Mouse (Mus musculus) kidney, postnatal 0 days (tissue): Measurements from ENCODE around the gene Cep295nl. TPM values are rescaled to one million over a fixed set of nuclear protein-coding genes. Genes with fewer than 3 reads are reported as not detected.

Experiments used
- ATAC-seq: fragments of 200-750 bp; cut with Nextera tagmentation; replicated peaks from 2 replicates; pipeline ENCODE4 v1.8.0; 2017; ENCODE audit warnings: low read depth, moderate number of reproducible peaks, moderate TSS enrichment, moderate library complexity; ENCODE audit not compliant: low FRiP score
- DNase-seq: peaks from one replicate; pipeline ENCODE4 v3.0.0-alpha.2; 2016; ENCODE audit warnings: low spot score
- H3K27ac ChIP-seq: fragments of 300-500 bp; sonication (generic); 2 replicates; pipeline ENCODE4 v1.5.1; 2014; ENCODE audit warnings: mild to moderate bottlenecking
- H3K27me3 ChIP-seq: fragments of 300-500 bp; sonication (generic); 2 replicates; pipeline ENCODE4 v1.6.1; 2014; ENCODE audit warnings: low read length, mixed read lengths; ENCODE audit not compliant: insufficient read depth
- H3K36me3 ChIP-seq: fragments of 300-500 bp; sonication (generic); 2 replicates; pipeline ENCODE4 v1.6.1; 2014; ENCODE audit warnings: low read length, mixed read lengths; ENCODE audit not compliant: insufficient read depth
- H3K4me1 ChIP-seq: fragments of 300-500 bp; sonication (generic); replicated peaks from 2 replicates; pipeline ENCODE4 v1.6.1; 2014; ENCODE audit warnings: antibody characterized with exemption, low read length, mixed read lengths; ENCODE audit not compliant: insufficient read depth
- H3K4me2 ChIP-seq: fragments of 300-500 bp; sonication (generic); 2 replicates; pipeline ENCODE4 v1.6.1; 2014; ENCODE audit warnings: mild to moderate bottlenecking, low read length, moderate library complexity, mixed read lengths
- H3K4me3 ChIP-seq: fragments of 300-500 bp; sonication (generic); replicated peaks from 2 replicates; pipeline ENCODE4 v1.5.1; 2014; ENCODE audit warnings: low read depth, low read length
- H3K9ac ChIP-seq: fragments of 300-500 bp; sonication (generic); 2 replicates; pipeline ENCODE4 v1.6.1; 2014; ENCODE audit warnings: low read depth, low read length
- H3K9me3 ChIP-seq: fragments of 300-500 bp; sonication (generic); replicated peaks from 2 replicates; pipeline ENCODE4 v1.6.1; 2016; ENCODE audit warnings: low read length, inconsistent platforms, mixed read lengths
- CTCF ChIP-seq: IDR thresholded peaks from 2 replicates; pipeline ENCODE4 v1.5.1; 2016; ENCODE audit warnings: antibody characterized with exemption, low read depth, mild to moderate bottlenecking, moderate library complexity
- WGBS: fragments of 180-500 bp; shearing (Covaris S2); extraction: QIAGEN DNeasy Blood & Tissue Kit; methylation state at CpG from one replicate; pipeline ENCODE4 v1.1.7; 2014; 5-methylcytosine and 5-hydroxymethylcytosine counted together
- polyA plus RNA-seq: library from polyadenylated mRNA; unstranded; fragments of >200 nt; fragmentation: Nextera tagmentation; extraction: Ambion mirVana; gene quantifications from 2 replicates; pipeline ENCODE4 v1.2.1, GENCODE M21; 2015

Gene Cep295nl
- polyA plus RNA-seq, 1 experiment from 2014 or later: 0.46 TPM

DNA sequence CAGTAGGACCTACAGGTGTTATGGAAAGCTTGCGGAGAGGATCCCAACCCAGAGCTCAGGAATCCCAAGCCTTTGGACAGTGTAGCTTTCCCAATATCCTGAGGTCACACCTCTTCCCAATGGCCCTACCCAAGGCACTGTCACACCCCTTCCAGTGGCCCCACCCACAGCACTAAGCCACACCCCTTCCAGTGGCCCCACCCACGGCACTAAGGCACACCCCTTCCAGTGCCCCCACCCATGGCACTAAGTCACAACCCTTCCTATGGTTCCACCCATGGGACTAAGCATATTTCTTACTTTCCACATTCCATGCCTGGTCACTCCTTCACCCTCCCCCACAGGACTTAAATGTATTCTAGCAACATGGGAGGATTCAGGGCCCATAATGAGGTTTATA lies 43.5 kb downstream of the Cep295nl start:
- no peaks in the 10 kb centered on the region for H3K4me1 ChIP-seq
- no peak overlapping the region for H3K4me2 ChIP-seq
- ATAC-seq: 0 out of 2 replicates have a peak, but pooled peaks have one; percentile 26
- H3K4me3 ChIP-seq: no peak overlapping the region
- no peaks in the 10 kb centered on the region for H3K27me3 ChIP-seq
- H3K27ac ChIP-seq: no peak overlapping the region
- 77% methylated on average over 2 of the region's 2 CpGs for WGBS
- H3K9me3 ChIP-seq: no peaks in the 10 kb centered on the region
- 0 out of 2 replicates have a peak, but pooled peaks cover 11% of the 10 kb centered on the region for H3K36me3 ChIP-seq
- H3K9ac ChIP-seq: no peak overlapping the region
- DNase-seq: no peak
- TF ChIP-seq CTCF: no peak

GRCm38 (mm10) chr11:118297967-118298366 lies 44.3 kb downstream of the Cep295nl start:
- no peak for DNase-seq
- no peak overlapping the region for H3K27ac ChIP-seq
- H3K36me3 ChIP-seq: 0 out of 2 replicates have a peak, but pooled peaks cover 5% of the 10 kb centered on the region
- no peaks in the 10 kb centered on the region for H3K27me3 ChIP-seq
- ATAC-seq: no peak
- H3K4me2 ChIP-seq: no peak overlapping the region
- 84% methylated on average over 3 of the region's 3 CpGs for WGBS
- peak; percentile 7; the same call in 1 of the 2 replicates for TF ChIP-seq CTCF
- H3K4me3 ChIP-seq: no peak overlapping the region
- no peaks in the 10 kb centered on the region for H3K9me3 ChIP-seq
- no peaks in the 10 kb centered on the region for H3K4me1 ChIP-seq
- no peak overlapping the region for H3K9ac ChIP-seq

DNA sequence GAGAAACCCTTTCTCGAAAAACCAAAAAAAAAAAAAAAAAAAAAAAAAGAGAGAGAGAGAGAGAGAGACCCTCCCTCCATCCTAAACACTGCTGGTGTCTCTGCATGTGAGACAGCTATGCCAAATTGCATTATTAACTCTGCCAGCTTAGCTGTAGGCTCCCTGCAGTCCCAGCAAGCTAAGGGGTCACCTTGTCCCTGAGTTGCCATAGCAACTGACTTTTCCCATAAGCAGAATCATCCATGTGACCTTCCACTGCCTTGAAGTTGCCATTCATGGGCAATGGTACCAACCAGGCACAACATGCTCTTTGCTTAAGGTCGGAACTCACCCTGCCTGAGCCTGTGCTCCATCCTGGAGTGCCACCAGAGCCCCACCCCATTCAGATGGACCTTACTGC lies 47.3 kb downstream of the Cep295nl start:
- H3K27me3 ChIP-seq: no peaks in the 10 kb centered on the region
- H3K27ac ChIP-seq: no peak overlapping the region
- H3K4me2 ChIP-seq: no peak overlapping the region
- no peak for TF ChIP-seq CTCF
- no peaks in the 10 kb centered on the region for H3K4me1 ChIP-seq
- no peaks in the 10 kb centered on the region for H3K36me3 ChIP-seq
- no peak for ATAC-seq
- no peak overlapping the region for H3K4me3 ChIP-seq
- DNase-seq: no peak
- H3K9me3 ChIP-seq: no peaks in the 10 kb centered on the region
- no peak overlapping the region for H3K9ac ChIP-seq
- WGBS: 69% methylated on average over 2 of the region's 2 CpGs

GRCm38 (mm10) chr11:118292671-118293070 lies 49.6 kb downstream of the Cep295nl start:
- Histone ChIP-seq H3K27me3 (no peaks in the 10 kb centered on the region), H3K4me1 (peaks cover 8% of the 10 kb centered on the region), H3K27ac (no peak overlapping the region), H3K4me2 (no peak overlapping the region), H3K9ac (no peak overlapping the region), H3K9me3 (no peaks in the 10 kb centered on the region), H3K4me3 (no peak overlapping the region), H3K36me3 (no peaks in the 10 kb centered on the region)
- 71% methylated on average over 6 of the region's 6 CpGs for WGBS
- ATAC-seq: no peak
- TF ChIP-seq CTCF: no peak
- DNase-seq: no peak

DNA sequence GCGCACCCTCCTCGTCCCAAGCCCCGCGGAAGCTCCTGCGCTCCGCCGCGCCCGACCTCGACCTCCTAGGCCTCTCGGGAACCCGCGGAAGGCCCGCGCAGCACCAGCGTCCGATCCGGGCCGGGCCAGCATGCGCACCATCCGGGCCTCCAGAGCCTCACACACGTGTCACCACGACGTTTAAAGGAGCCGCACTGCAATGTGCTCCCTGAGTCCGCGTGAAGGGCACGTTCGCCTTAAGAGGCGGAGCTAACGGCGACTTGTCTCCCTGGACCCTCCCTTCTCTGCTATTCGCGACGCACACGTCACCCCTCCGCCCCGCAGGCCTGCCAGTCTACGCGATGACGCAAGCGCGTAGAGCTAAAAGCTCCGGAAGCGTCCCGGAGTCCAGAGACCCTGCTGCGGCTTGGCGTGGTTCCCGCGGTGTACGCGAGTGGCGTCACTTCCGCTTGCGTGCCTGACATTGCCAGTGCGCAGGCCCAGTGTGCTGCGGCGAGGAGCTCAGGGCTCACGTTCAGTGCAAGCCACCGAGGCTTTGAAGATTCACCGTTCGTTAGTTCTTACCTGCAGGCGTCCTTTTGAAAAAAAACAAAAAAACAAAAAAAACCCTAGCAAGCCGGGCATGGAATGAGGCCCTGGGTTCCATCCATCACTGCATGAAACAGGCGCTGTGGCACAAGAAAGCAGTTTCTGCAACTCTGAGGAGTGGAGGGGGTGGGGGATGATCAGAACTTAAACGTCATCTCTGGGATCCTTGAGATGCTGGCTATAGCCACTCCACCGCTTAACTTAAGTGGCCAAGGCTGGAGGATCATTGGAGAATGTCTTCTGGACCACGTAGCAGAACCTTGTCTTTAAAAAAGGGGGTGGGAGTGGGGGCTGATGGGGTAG lies 52.1 kb downstream of the Cep295nl start, which contains the start of gene Usp36:
Usp36 (minus strand) TSS at position 246 of the 891 bp plus-strand sequence.
- Histone ChIP-seq H3K4me3 (peak within 1 kb of the TSS; percentile 71), H3K27ac (peak within 1 kb of the TSS; percentile 82), H3K27me3 (no peaks in the 10 kb centered on the region), H3K4me2 (peak within 1 kb of the TSS; percentile 88), H3K9ac (peak within 1 kb of the TSS; percentile 88), H3K36me3 (peaks cover 13% of the 10 kb centered on the region; the same call in 1 of the 2 replicates), H3K9me3 (no peaks in the 10 kb centered on the region), H3K4me1 (peaks cover 8% of the 10 kb centered on the region)
- no peak for TF ChIP-seq CTCF
- DNase-seq (peak; percentile 100), ATAC-seq (peak; percentile 98)
- WGBS: 1% methylated on average over 68 of the region's 68 CpGs

GRCm38 (mm10) chr11:118289562-118289961 lies 52.7 kb downstream of the Cep295nl start:
- H3K9ac ChIP-seq: peak overlapping the region; percentile 88
- H3K4me3 ChIP-seq: peak overlapping the region; percentile 71
- TF ChIP-seq CTCF: no peak
- under 1% methylated on average over 22 of the region's 22 CpGs for WGBS
- H3K36me3 ChIP-seq: peaks cover 19% of the 10 kb centered on the region
- H3K9me3 ChIP-seq: no peaks in the 10 kb centered on the region
- no peaks in the 10 kb centered on the region for H3K27me3 ChIP-seq
- peak overlapping the region; percentile 88 for H3K4me2 ChIP-seq
- ATAC-seq (no peak; the same call in 1 of the 2 replicates), DNase-seq (peak; percentile 38)
- H3K4me1 ChIP-seq: peaks cover 8% of the 10 kb centered on the region
- H3K27ac ChIP-seq: peak overlapping the region; percentile 82
